Mouse (Mus musculus): ENCODE measurements around the gene Ackr2.

- TF ChIP-seq CTCF (IDR thresholded peaks at IDR 0.05; ENCODE audit: insufficient read depth, low read length): no peak
- TF ChIP-seq POLR2A (IDR thresholded peaks at IDR 0.05; ENCODE audit: borderline replicate concordance, extremely low read depth, low read depth, low read length): no peak
Observed at GRCm38 (mm10) chr9:121867632-121868031, 30.5 kb upstream of the Ackr2 start.

Data from lung, adult 2 months (tissue).